Mouse (Mus musculus): ENCODE results near the gene Itpk1.

DNA sequence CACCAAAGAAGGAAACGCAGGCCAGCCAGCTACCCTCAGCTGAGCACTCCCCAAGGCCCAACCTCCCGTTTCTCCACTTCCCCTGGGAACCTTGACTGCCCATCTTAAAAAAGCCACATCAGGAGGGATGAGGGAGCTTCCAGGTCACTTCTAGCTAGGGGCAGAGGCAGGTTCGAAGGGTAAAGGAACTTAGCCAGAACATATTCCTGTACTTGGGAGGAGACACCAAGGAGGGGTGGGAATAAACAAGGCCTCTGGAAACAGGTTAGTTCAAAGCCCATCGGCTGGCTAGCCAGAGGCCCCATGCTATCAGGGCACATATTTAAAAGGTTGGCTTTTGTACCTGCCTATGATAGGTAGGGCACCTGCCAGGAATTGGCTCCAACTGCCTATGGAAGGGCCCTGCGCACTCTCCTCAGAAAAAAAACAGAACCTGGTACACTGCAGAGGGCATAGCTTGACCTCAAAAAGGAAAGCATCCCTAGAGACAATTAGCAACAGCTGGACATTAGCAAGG is 3.0 kb downstream of the Itpk1 start:
- TF ChIP-seq CTCF (IDR thresholded peaks at IDR 0.05; ENCODE audit: extremely low read depth, insufficient read length, insufficient replicate concordance, low read depth, low read length), result no peak
- no peak for TF ChIP-seq POLR2A (IDR thresholded peaks at IDR 0.05; ENCODE audit: low read depth, low read length)

Measured in small intestine, adult 2 months (tissue).